Mouse (Mus musculus): ENCODE measurements around the gene Chd5. TPM values are rescaled to one million over a fixed set of nuclear protein-coding genes. Genes with fewer than 3 reads are reported as not detected.

Gene Chd5
- 100 to 1,000 TPM; 172 to 179 TPM for total RNA-seq (2021)
- long read RNA-seq, experiment 1, full-length matches to known transcripts = 2 of 102 reads
- long read RNA-seq, experiment 1, partial matches to known transcripts = 21 of 102 reads
- long read RNA-seq, experiment 1, other reads (novel, unspliced or antisense) = 79 of 102 reads
- long read RNA-seq, experiment 2, full-length matches to known transcripts = 1 of 58 reads
- long read RNA-seq, experiment 2, partial matches to known transcripts = 54 of 58 reads
- long read RNA-seq, experiment 2, other reads (novel, unspliced or antisense) = 3 of 58 reads

DNA sequence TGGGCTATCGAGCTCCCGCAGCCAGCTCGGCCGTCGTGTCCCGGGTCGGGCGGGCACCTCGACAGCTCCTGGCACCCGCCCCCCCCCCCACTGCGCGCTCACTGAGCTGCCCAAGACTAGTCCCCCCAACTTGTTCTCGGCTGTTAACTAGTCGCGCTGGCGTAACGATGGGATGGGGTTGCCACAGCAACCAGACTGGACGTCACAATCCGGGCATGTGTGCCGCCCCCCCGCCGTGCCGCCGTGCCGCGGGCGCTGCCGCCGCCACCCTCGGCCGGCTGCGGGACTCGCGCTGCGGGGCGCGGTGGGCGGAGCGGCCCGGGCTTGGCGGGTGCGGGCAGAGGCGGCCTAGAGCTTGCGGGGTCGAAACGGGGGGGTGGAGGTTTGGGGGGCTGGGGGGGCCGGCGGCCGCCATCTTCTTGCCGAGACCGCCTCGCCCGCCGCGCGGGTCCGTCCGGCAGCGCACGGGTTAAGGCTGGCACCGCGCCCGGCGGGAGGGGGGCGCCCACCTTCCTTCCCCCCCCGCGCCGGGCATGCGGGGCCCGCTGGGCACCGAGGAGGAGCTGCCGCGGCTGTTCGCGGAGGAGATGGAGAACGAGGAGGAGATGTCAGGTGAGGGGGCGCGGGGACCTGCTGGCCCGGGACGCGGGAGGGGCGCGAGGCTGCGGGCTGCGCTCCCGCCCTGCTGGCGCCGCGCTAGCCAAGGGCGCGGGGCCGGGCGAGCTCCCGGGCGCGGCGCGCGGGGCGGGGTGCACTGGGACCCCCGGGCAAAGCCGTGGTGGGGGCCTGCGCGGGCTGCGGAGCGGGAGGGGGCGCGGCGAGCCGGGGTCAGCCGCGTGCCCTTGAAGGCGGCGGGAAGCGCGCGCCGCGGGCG lies at the start of gene Chd5:
Gene Chd5, plus strand, starts transcription at position 233 of the 874 bp plus-strand sequence.
- peak; percentile 69 to 80 for DNase-seq (ENCODE audit: low spot score in 2 of 2)

- DNase-seq (ENCODE audit: low spot score in 2 of 2) = no peak
Observed at GRCm38 (mm10) chr4:152290385-152290784, 48.1 kb upstream of the Chd5 start.

GRCm38 (mm10) chr4:152290991-152291390 lies 47.5 kb upstream of the Chd5 start:
- no peak for DNase-seq (ENCODE audit: low spot score in 2 of 2)

- no peak for DNase-seq (ENCODE audit: low spot score in 2 of 2)
Observed at GRCm38 (mm10) chr4:152291562-152291961, 46.9 kb upstream of the Chd5 start, which contains the start of gene Hes3. Gene Hes3, minus strand, starts transcription at chr4:152291662.

DNA sequence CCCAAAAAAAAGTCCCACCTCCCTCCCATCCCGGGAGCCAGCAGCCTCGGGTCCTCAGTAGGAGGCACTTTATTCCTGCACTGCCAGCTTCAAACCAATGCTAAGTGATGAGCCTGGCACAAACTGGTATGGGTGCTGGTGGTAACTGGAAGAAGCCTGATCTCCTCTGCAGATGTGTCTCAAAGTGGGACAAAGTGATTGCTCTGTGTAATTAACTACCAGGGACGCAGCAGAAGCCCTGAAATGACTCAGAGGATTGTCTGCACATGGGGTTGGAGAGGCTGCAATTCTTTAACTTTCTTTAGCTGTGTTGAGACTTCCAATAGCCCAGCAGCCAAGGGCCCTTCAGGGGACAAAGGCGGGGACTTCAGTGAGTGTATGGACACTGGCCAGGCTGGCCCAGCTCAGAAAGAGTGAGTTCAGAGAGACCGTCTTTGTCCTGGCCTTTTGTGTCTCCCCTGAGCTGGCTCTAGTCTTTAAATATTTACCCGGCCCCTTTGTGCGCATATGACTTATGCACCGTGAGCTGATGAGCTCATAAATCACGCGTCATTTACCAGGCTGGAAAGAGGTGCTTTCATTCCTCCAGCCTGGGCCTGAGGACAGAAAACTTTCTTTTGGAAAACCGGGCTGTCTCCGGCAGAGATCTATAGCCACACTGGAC lies 46.2 kb upstream of the Chd5 start:
- no peak for DNase-seq (ENCODE audit: low spot score in 2 of 2)

DNA sequence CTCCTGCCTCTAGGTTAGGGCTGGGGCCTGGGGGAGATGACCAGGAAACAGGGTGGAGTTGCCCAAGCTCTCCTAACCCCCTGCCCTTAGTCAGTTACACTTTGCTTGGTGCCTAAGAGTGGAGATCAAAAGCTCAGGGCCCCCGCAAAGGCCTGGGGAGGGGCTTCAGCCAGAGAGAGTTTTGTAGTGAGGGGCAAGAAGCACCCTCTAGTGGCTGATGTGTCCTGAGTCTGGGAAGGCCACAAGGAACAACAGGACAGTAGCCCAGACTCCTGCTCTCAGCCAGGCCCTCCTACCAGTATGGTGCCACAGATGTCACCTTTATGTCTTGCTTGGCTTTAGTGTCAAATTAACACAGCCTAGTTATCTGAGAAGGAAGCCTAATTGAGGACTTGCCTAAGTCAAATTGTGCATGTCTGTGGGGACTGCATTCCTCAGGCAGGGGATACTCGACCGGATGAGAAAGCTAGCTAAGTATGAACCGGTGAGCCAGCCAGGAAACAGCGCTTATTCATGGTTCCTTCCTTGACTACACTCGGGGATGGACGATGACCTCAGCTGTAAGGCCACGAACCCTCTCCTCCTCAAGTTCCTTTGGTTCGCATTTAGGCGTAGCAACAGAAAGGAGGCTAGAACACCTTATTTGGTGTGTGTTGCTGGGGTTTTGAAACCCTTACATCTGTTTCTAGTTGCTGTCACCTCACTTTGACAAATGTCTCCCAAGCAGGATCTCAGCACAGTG lies 44.1 kb upstream of the Chd5 start:
- DNase-seq (ENCODE audit: low spot score in 2 of 2) = no peak

DNA sequence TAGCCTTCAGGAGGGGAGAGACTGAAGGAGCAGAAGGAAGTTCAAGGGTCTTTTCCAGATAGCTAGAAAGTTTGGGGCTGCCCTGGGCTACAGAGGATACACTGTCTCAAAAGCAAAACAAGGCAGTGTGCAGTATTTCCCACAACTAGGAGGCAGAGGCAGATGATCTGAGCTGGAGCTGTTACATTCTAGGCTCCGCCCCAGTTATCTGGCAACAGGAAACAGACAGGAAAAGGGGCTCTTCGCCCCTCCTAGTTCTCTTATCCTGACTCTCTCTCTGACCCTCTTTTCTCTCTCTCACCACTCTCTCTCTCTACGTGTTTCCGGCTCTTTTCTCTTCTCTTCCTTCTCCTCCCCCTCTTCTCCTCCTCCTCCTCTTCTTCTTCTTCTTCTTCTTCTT lies 42.5 kb upstream of the Chd5 start:
- no peak for DNase-seq (ENCODE audit: low spot score in 2 of 2)

- no peak for DNase-seq (ENCODE audit: low spot score in 2 of 2)
Observed at GRCm38 (mm10) chr4:152296371-152296770, 42.1 kb upstream of the Chd5 start.

DNA sequence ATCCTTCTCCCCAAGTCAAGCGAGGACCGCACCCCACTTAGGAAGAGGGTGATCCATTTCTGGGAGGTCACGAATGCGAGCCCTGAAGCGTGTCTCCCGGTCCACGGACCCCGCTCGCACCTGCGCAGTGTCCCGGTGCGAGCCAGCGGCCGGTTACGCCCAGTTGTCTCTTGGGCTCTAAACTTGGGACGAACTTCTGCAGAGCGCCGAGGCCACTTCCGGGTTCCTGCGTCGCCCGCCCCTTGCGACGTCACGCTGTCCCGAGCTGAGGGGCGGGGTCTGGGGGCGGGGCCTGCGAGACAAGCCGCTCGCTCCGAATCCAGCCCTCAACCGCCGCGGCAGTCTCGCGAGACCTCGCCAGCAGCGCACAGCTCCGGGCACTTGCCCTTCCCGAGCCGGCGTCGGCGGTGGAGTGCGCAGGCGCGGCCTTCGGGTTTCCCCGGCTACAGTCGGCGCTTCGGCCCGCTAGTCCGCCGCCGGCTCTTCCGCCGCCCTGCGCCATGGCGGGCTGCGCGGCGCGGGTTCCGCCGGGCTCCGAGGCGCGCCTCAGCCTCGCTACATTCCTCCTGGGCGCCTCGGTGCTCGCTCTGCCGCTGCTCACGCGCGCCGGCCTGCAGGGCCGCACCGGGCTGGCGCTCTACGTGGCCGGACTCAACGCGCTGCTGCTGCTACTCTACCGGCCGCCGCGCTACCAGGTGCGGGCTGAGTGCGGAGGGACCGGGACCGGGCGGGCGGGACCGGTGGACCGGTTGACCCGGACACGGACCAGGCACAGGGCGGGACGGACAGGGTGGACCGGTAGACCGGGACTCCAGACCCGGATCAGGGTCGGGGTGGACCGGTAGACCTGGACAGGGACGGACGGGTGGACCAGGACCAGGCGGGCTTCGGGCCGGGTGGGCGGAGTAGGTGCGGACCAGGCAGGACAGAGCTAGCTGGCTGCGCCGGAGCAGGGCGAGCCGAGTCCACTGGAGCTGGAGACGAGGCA lies 41.3 kb upstream of the Chd5 start, which contains the start of gene Icmt:
Gene Icmt, plus strand, starts transcription at position 354 of the 988 bp plus-strand sequence.
- DNase-seq (ENCODE audit: low spot score in 2 of 2) = peak; percentile 99 to 100

- no peak for DNase-seq (ENCODE audit: low spot score in 2 of 2)
Observed at GRCm38 (mm10) chr4:152298836-152299235, 39.6 kb upstream of the Chd5 start.

- DNase-seq (ENCODE audit: low spot score in 2 of 2) = no peak
Observed at GRCm38 (mm10) chr4:152300375-152300774, 38.1 kb upstream of the Chd5 start.

GRCm38 (mm10) chr4:152302012-152302411 lies 36.4 kb upstream of the Chd5 start:
- no peak for DNase-seq (ENCODE audit: low spot score in 2 of 2)

GRCm38 (mm10) chr4:152303172-152303571 lies 35.3 kb upstream of the Chd5 start:
- DNase-seq (ENCODE audit: low spot score in 2 of 2) = no peak

- no peak for DNase-seq (ENCODE audit: low spot score in 2 of 2)
Observed at GRCm38 (mm10) chr4:152304685-152305084, 33.8 kb upstream of the Chd5 start.

DNA sequence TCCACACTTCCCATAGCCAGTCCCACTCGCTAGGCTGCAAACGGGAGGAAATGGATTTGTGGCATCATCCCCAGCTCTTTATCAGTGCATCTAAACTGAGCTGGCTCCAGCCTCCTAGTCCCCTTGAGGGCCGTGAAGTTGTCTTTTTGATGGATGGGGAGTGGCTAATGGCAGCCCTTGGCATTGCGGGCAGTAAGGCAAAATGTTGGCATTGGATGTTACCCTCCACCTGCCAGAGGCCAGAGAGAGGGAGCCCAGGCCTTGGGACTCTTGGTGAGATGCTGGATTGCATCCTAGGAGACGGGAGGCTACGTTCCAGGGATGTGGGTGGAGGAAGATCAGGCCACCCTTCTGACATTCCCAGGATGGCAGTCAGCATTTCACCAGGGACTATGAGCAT lies 32.5 kb upstream of the Chd5 start:
- no peak for DNase-seq (ENCODE audit: low spot score in 2 of 2)

DNA sequence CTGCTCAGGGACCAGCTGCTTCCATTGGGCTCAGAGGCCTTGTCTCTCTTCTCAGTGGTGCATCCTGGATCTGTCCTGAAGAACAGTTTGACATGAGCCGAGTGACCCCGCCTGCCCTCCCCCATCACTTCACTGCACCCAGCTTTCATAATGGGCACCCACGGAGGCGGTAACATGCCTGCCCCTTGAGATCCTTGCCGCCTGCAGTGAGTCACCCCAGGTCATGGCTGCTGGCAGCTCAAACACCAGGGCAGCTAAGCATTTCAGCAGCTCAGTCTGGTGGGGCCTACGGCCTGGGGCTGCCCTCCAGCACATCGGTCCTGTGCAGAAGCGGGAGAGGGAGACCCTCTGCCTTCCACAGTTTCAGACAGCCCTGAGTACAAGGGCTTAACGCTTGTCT lies 30.9 kb upstream of the Chd5 start:
- no peak for DNase-seq (ENCODE audit: low spot score in 2 of 2)

DNA sequence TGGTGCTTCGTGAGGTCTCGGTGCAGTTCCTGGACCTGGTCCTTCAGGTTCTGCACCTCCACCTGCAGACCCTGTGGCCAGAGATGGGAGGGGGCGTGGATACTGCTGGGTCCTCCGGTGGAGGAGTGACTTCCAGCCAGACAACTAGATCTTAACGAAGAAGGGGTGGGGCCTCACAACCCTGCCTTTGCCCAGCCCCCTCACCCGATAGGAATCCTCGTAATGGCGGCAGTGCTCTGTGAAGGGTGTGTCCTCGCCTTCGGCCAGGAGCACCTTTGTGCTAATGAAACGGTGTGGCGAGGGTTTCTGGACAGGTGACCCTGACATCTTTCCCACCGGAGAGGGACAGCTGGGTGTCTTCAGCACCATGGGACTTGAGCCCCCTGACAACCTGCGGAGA lies 26.3 kb upstream of the Chd5 start:
- no peak for DNase-seq (ENCODE audit: low spot score in 2 of 2)

- DNase-seq (ENCODE audit: low spot score in 2 of 2) = peak in 1 of 2 experiments; percentile 41
Observed at GRCm38 (mm10) chr4:152313211-152313632, 25.2 kb upstream of the Chd5 start.

GRCm38 (mm10) chr4:152313934-152314333 lies 24.5 kb upstream of the Chd5 start:
- no peak for DNase-seq (ENCODE audit: low spot score in 2 of 2)

Data from left cerebral cortex, adult 18-20 months (tissue).